Mouse (Mus musculus) liver, embryonic 14.5 days (tissue): ENCODE results near the gene Polr3c.

Source experiments
- CTCF ChIP-seq: IDR thresholded peaks from 2 replicates; pipeline ENCODE4 v1.5.1; 2016; ENCODE audit warnings: antibody characterized with exemption, low read depth, control low read depth
- EP300 ChIP-seq: IDR thresholded peaks from 2 replicates; pipeline ENCODE4 v1.6.1; 2016; ENCODE audit warnings: antibody characterized with exemption, low read depth

DNA sequence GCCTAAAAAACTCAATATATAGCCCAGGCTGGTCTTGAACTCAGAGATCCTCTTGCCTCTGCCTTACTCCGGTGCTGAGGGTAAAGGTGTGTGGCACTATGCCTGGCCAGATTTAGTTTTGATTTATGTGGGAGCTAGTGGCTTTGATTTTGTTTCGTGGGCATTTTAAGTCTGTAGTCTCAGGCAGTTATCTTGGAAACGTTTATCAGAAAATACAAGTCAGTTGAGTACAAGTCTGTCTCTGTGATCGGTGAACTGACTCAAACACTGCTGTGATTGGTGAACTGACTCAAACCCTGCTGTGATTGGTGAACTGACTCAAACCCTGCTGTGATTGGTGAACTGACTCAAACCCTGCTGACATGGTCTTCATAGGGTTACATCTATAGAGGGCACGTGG is 3.4 kb upstream of the Polr3c start:
- no peak for TF ChIP-seq CTCF
- no peak for TF ChIP-seq EP300
